Mouse (Mus musculus) ES-E14 (cell line): Measurements from ENCODE around the gene Med9.

Experiments
- CHD2 ChIP-seq: IDR thresholded peaks from 2 replicates; pipeline ENCODE4 v1.6.1; 2014; ENCODE audit warnings: mild to moderate bottlenecking, low read depth, low read length, inconsistent platforms
- HCFC1 ChIP-seq: IDR thresholded peaks from 2 replicates; pipeline ENCODE4 v1.6.1; 2012; ENCODE audit warnings: low read length, inconsistent platforms, borderline replicate concordance; ENCODE audit not compliant: insufficient read depth
- MAFK ChIP-seq: IDR thresholded peaks from 2 replicates; pipeline ENCODE4 v1.6.1; 2014; ENCODE audit warnings: mild to moderate bottlenecking, low read depth, low read length, inconsistent platforms; ENCODE audit not compliant: insufficient read depth
- ZNF384 ChIP-seq: IDR thresholded peaks from 2 replicates; pipeline ENCODE4 v1.6.1; 2012; ENCODE audit warnings: low read depth, low read length, inconsistent platforms

- TF ChIP-seq ZNF384 (no peak), CHD2 (no peak), MAFK (no peak), HCFC1 (no peak)
Measured at GRCm38 (mm10) chr11:59977831-59978230, 29.8 kb downstream of the Med9 start.
